Mouse (Mus musculus) intestine, postnatal 0 days (tissue): Measurements from ENCODE around the gene Fars2. TPM values are rescaled to one million over a fixed set of nuclear protein-coding genes. Genes with fewer than 3 reads are reported as not detected.
A peak's percentile ranks its signal among the peaks of the same experiment; 100 is the strongest.

Source experiments
- ATAC-seq: fragments of 200-750 bp; cut with Nextera tagmentation; 2 replicates; pipeline ENCODE4 v1.8.0; 2017; ENCODE audit warnings: mild to moderate bottlenecking, moderate TSS enrichment, moderate library complexity
- H3K27ac ChIP-seq: fragments of 300-500 bp; sonication (generic); 2 replicates; pipeline ENCODE4 v1.5.1; 2014; ENCODE audit warnings: mild to moderate bottlenecking, low read depth, low read length, moderate library complexity
- H3K27me3 ChIP-seq: fragments of 300-500 bp; sonication (generic); replicated peaks from 2 replicates; pipeline ENCODE4 v1.6.1; 2014; ENCODE audit warnings: low read length, mixed read lengths; ENCODE audit not compliant: control insufficient read depth, insufficient read depth
- H3K36me3 ChIP-seq: fragments of 300-500 bp; sonication (generic); 2 replicates; pipeline ENCODE4 v1.6.1; 2014; ENCODE audit warnings: mild to moderate bottlenecking, moderate library complexity; ENCODE audit not compliant: control insufficient read depth, insufficient read depth
- H3K4me1 ChIP-seq: fragments of 300-500 bp; sonication (generic); replicated peaks from 2 replicates; pipeline ENCODE4 v1.6.1; 2014; ENCODE audit warnings: antibody characterized with exemption, low read length, mixed read lengths; ENCODE audit not compliant: control insufficient read depth, insufficient read depth
- H3K4me2 ChIP-seq: fragments of 300-500 bp; sonication (generic); replicated peaks from 2 replicates; pipeline ENCODE4 v1.6.1; 2014; ENCODE audit warnings: low read depth, mild to moderate bottlenecking, moderate library complexity
- H3K4me3 ChIP-seq: fragments of 300-500 bp; sonication (generic); 2 replicates; pipeline ENCODE4 v1.5.1; 2014; ENCODE audit warnings: low read depth, low read length
- H3K9ac ChIP-seq: fragments of 300-500 bp; sonication (generic); 2 replicates; pipeline ENCODE4 v1.6.1; 2014; ENCODE audit warnings: mild to moderate bottlenecking, low read depth, low read length
- H3K9me3 ChIP-seq: fragments of 300-500 bp; sonication (generic); 2 replicates; pipeline ENCODE4 v1.6.1; 2016; ENCODE audit warnings: mixed run types; ENCODE audit not compliant: control insufficient read depth
- CTCF ChIP-seq: sonication (generic); IDR thresholded peaks from 2 replicates; pipeline ENCODE4 v1.5.1; 2016; ENCODE audit warnings: low read depth, mild to moderate bottlenecking, control low read depth, antibody characterized with exemption, moderate library complexity
- WGBS: fragments of 180-500 bp; shearing (Covaris S2); extraction: QIAGEN DNeasy Blood & Tissue Kit; methylation state at CpG from one replicate; pipeline ENCODE4 v1.1.7; 2014; 5-methylcytosine and 5-hydroxymethylcytosine counted together
- polyA plus RNA-seq: library from polyadenylated mRNA; unstranded; fragments of >200 nt; fragmentation: Nextera tagmentation; extraction: Ambion mirVana; gene quantifications from 2 replicates; pipeline ENCODE4 v1.2.1, GENCODE M21; 2015

Gene Fars2
- polyA plus RNA-seq, 1 experiment from 2014 or later: 29.8 TPM

GRCm38 (mm10) chr13:36293511-36293910 is 176.3 kb downstream of the Fars2 start:
- Histone ChIP-seq H3K4me1 (peaks cover 12% of the 10 kb centered on the region), H3K27ac (no peak overlapping the region), H3K36me3 (no peaks in the 10 kb centered on the region), H3K9me3 (no peaks in the 10 kb centered on the region), H3K4me3 (no peak overlapping the region), H3K4me2 (no peak overlapping the region), H3K27me3 (no peaks in the 10 kb centered on the region), H3K9ac (no peak overlapping the region)
- TF ChIP-seq CTCF: no peak
- ATAC-seq: no peak
- 81% methylated on average over 3 of the region's 3 CpGs for WGBS

GRCm38 (mm10) chr13:36294503-36294902 is 177.3 kb downstream of the Fars2 start:
- Histone ChIP-seq H3K4me2 (no peak overlapping the region), H3K4me3 (no peak overlapping the region), H3K9me3 (no peaks in the 10 kb centered on the region), H3K9ac (no peak overlapping the region), H3K36me3 (no peaks in the 10 kb centered on the region), H3K4me1 (peaks cover 12% of the 10 kb centered on the region), H3K27me3 (no peaks in the 10 kb centered on the region), H3K27ac (no peak overlapping the region)
- TF ChIP-seq CTCF: no peak
- 93% methylated on average over 5 of the region's 5 CpGs for WGBS
- no peak for ATAC-seq

GRCm38 (mm10) chr13:36295848-36296247 is 178.6 kb downstream of the Fars2 start:
- H3K4me2 ChIP-seq: no peak overlapping the region
- no peaks in the 10 kb centered on the region for H3K27me3 ChIP-seq
- ATAC-seq: no peak

GRCm38 (mm10) chr13:36296574-36296973 is 179.4 kb downstream of the Fars2 start:
- 62% methylated on average over 4 of the region's 4 CpGs for WGBS
- H3K4me1 ChIP-seq: peaks cover 12% of the 10 kb centered on the region

More at GRCm38 (mm10) chr13:36295848-36296247, 178.6 kb downstream of the Fars2 start:
- Histone ChIP-seq H3K27ac (no peak overlapping the region), H3K36me3 (no peaks in the 10 kb centered on the region), H3K4me1 (peaks cover 12% of the 10 kb centered on the region), H3K9ac (no peak overlapping the region), H3K4me3 (no peak overlapping the region), H3K9me3 (no peaks in the 10 kb centered on the region)
- no peak for TF ChIP-seq CTCF
- WGBS: 56% methylated on average over 6 of the region's 6 CpGs

GRCm38 (mm10) chr13:36297950-36298781 is 181.0 kb downstream of the Fars2 start:
- 37% methylated on average over 3 of the region's 3 CpGs for WGBS
- peak; percentile 59; the same call in 1 of the 2 replicates for ATAC-seq

More at GRCm38 (mm10) chr13:36296574-36296973, 179.4 kb downstream of the Fars2 start:
- H3K36me3 ChIP-seq: no peaks in the 10 kb centered on the region
- no peak overlapping the region for H3K4me3 ChIP-seq
- ATAC-seq: no peak
- no peaks in the 10 kb centered on the region for H3K9me3 ChIP-seq
- H3K27me3 ChIP-seq: no peaks in the 10 kb centered on the region
- no peak for TF ChIP-seq CTCF
- H3K27ac ChIP-seq: no peak overlapping the region
- no peak overlapping the region for H3K9ac ChIP-seq
- H3K4me2 ChIP-seq: no peak overlapping the region

GRCm38 (mm10) chr13:36298782-36299031 is 181.5 kb downstream of the Fars2 start:
- H3K27me3 ChIP-seq: no peaks in the 10 kb centered on the region
- H3K4me2 ChIP-seq: no peak overlapping the region
- no peaks in the 10 kb centered on the region for H3K36me3 ChIP-seq
- peaks cover 12% of the 10 kb centered on the region for H3K4me1 ChIP-seq
- no peak overlapping the region for H3K27ac ChIP-seq
- no peak overlapping the region for H3K9ac ChIP-seq
- no peak for TF ChIP-seq CTCF
- no peaks in the 10 kb centered on the region for H3K9me3 ChIP-seq
- H3K4me3 ChIP-seq: no peak overlapping the region
- ATAC-seq: no peak

More at GRCm38 (mm10) chr13:36297950-36298781, 181.0 kb downstream of the Fars2 start:
- no peaks in the 10 kb centered on the region for H3K27me3 ChIP-seq
- H3K9me3 ChIP-seq: no peaks in the 10 kb centered on the region
- H3K4me2 ChIP-seq: no peak overlapping the region
- H3K4me1 ChIP-seq: peaks cover 12% of the 10 kb centered on the region
- TF ChIP-seq CTCF: no peak
- H3K9ac ChIP-seq: no peak overlapping the region
- no peak overlapping the region for H3K27ac ChIP-seq
- no peaks in the 10 kb centered on the region for H3K36me3 ChIP-seq
- no peak overlapping the region for H3K4me3 ChIP-seq
